Mouse (Mus musculus): ENCODE data around the gene Trpc2. TPM values are rescaled to one million over a fixed set of nuclear protein-coding genes. Genes with fewer than 3 reads are reported as not detected.
"Not testable (repeated sequence)": the region's sequence is repeated elsewhere in the genome, so short reads cannot be mapped to it uniquely, and the experiment has no call there.

The Trpc2 gene
- polyA plus RNA-seq (2014; fragmentation: Nextera tagmentation; extraction: Ambion mirVana): 0.25 TPM in 1 of 2 replicates, not detected in the other

DNA sequence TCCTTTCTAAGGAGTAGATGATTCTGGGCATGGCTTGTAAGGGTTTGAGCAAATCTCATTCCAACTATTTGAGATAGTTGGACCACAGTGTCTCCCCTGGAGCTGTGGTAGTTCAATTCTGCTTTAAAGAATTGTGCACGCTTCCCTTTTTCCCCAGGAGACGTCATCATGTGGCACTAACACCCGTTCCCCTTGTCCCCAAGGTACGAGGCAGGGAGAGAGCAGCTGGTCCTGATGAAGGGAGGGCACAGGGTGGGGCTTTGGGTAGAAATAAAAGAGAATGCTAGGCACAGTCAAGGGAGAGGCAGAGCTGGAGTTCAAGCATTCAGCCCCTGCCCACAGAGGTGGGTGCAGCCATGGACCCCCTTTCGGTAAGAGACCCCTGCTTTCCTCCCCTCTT lies at the start of gene Trpc2:
Gene Trpc2, plus strand, starts transcription at position 301 of the 400 bp plus-strand sequence.
- 82% methylated on average over 5 of the region's 5 CpGs for WGBS
- DNase-seq (ENCODE audit: low spot score) (no peak), ATAC-seq (ENCODE audit: low read depth) (peak; percentile 7; the same call in 1 of the 2 replicates)
- Histone ChIP-seq H3K27ac (replicated peaks; ENCODE audit: low read depth, low read length) (no peak within 1 kb of the TSS), H3K36me3 (ENCODE audit: control insufficient read depth, insufficient read depth, low read length) (peaks cover 68% of the 10 kb centered on the region), H3K4me1 (ENCODE audit: control insufficient read depth, insufficient read depth, low read length) (no peaks in the 10 kb centered on the region), H3K27me3 (replicated peaks; ENCODE audit: control insufficient read depth, insufficient read depth, low read length) (no peaks in the 10 kb centered on the region), H3K4me2 (ENCODE audit: low read depth, low read length) (no peak within 1 kb of the TSS), H3K4me3 (ENCODE audit: low read depth, low read length) (no peak within 1 kb of the TSS), H3K9me3 (ENCODE audit: control insufficient read depth, low read length) (no peaks in the 10 kb centered on the region), H3K9ac (ENCODE audit: low read depth, low read length) (no peak within 1 kb of the TSS)

DNA sequence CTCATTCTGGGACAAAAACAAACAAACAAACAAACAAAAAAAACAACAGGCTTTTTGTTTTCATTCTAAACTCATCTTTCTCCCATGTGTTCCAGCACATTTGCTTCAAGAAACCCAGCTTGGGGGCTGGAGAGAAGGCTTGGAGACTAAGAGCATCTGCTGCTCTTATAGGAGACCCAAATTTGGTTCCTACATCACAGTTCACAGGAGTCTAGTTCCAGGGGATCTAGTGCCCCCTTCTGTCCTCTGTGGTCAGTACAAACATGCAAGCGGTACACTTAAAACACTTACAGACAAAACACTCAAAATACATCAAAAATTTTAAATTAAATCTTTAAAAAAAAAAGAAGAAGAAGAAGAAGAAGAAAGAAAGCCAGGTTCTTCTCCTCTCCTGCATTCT lies 48.0 kb upstream of the Trpc2 start:
- Histone ChIP-seq H3K27ac (replicated peaks; ENCODE audit: low read depth, low read length) (no peak overlapping the region), H3K4me2 (ENCODE audit: low read depth, low read length) (no peak overlapping the region), H3K9me3 (ENCODE audit: control insufficient read depth, low read length) (no peaks in the 10 kb centered on the region), H3K9ac (ENCODE audit: low read depth, low read length) (no peak overlapping the region), H3K36me3 (ENCODE audit: control insufficient read depth, insufficient read depth, low read length) (peaks cover 96% of the 10 kb centered on the region), H3K27me3 (replicated peaks; ENCODE audit: control insufficient read depth, insufficient read depth, low read length) (no peaks in the 10 kb centered on the region), H3K4me1 (ENCODE audit: control insufficient read depth, insufficient read depth, low read length) (no peaks in the 10 kb centered on the region), H3K4me3 (ENCODE audit: low read depth, low read length) (no peak overlapping the region)
- DNase-seq (ENCODE audit: low spot score): no peak
- no peak for ATAC-seq (ENCODE audit: low read depth)
- 93% methylated on average over 1 of the region's 1 CpGs for WGBS

DNA sequence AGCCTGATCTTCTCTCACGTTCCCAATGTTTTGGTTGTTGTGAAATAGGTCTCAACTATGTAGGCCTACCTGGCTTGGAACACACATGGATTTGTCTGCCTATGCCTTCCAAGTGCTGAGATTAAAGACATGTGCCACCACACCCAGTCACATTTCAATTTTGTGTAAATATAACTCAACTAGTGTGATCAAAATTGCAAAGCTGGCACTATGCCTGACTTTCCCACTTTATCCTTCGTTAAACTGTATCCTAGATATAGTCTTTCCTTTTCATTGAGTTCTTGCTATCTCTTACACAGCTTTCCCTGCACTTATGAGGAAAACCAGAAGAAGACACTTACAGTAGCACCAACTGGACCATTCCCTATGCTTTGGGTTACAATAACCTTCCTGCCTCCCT lies 47.4 kb upstream of the Trpc2 start:
- Histone ChIP-seq H3K27ac (replicated peaks; ENCODE audit: low read depth, low read length) (no peak overlapping the region), H3K4me2 (ENCODE audit: low read depth, low read length) (no peak overlapping the region), H3K27me3 (replicated peaks; ENCODE audit: control insufficient read depth, insufficient read depth, low read length) (no peaks in the 10 kb centered on the region), H3K36me3 (ENCODE audit: control insufficient read depth, insufficient read depth, low read length) (peaks cover 96% of the 10 kb centered on the region), H3K4me3 (ENCODE audit: low read depth, low read length) (no peak overlapping the region), H3K9ac (ENCODE audit: low read depth, low read length) (no peak overlapping the region), H3K9me3 (ENCODE audit: control insufficient read depth, low read length) (no peaks in the 10 kb centered on the region), H3K4me1 (ENCODE audit: control insufficient read depth, insufficient read depth, low read length) (no peaks in the 10 kb centered on the region)
- DNase-seq (ENCODE audit: low spot score) (no peak), ATAC-seq (ENCODE audit: low read depth) (no peak)
- 94% methylated on average over 2 of the region's 2 CpGs for WGBS

- Histone ChIP-seq H3K9ac (ENCODE audit: low read depth, low read length) (no peak overlapping the region), H3K4me1 (ENCODE audit: control insufficient read depth, insufficient read depth, low read length) (no peaks in the 10 kb centered on the region), H3K36me3 (ENCODE audit: control insufficient read depth, insufficient read depth, low read length) (peaks cover 95% of the 10 kb centered on the region), H3K27ac (replicated peaks; ENCODE audit: low read depth, low read length) (no peak overlapping the region), H3K9me3 (ENCODE audit: control insufficient read depth, low read length) (no peaks in the 10 kb centered on the region), H3K27me3 (replicated peaks; ENCODE audit: control insufficient read depth, insufficient read depth, low read length) (no peaks in the 10 kb centered on the region), H3K4me3 (ENCODE audit: low read depth, low read length) (no peak overlapping the region), H3K4me2 (ENCODE audit: low read depth, low read length) (no peak overlapping the region)
- 93% methylated on average over 3 of the region's 3 CpGs for WGBS
- peak; percentile 29 for DNase-seq (ENCODE audit: low spot score)
- ATAC-seq (ENCODE audit: low read depth): no peak
These were observed 45.6 kb upstream of the Trpc2 start for GRCm38 (mm10) chr7:102037318-102037717.

GRCm38 (mm10) chr7:102042314-102042713 lies 40.6 kb upstream of the Trpc2 start:
- 68% methylated on average over 2 of the region's 2 CpGs for WGBS
- H3K27me3 ChIP-seq (replicated peaks; ENCODE audit: control insufficient read depth, insufficient read depth, low read length): no peaks in the 10 kb centered on the region
- no peak overlapping the region for H3K4me2 ChIP-seq (ENCODE audit: low read depth, low read length)
- no peaks in the 10 kb centered on the region for H3K9me3 ChIP-seq (ENCODE audit: control insufficient read depth, low read length)
- ATAC-seq (ENCODE audit: low read depth) (no peak), DNase-seq (ENCODE audit: low spot score) (no peak)
- no peak overlapping the region for H3K9ac ChIP-seq (ENCODE audit: low read depth, low read length)
- H3K4me3 ChIP-seq (ENCODE audit: low read depth, low read length): no peak overlapping the region
- no peak overlapping the region for H3K27ac ChIP-seq (replicated peaks; ENCODE audit: low read depth, low read length)
- peaks cover 55% of the 10 kb centered on the region for H3K36me3 ChIP-seq (ENCODE audit: control insufficient read depth, insufficient read depth, low read length)
- no peaks in the 10 kb centered on the region for H3K4me1 ChIP-seq (ENCODE audit: control insufficient read depth, insufficient read depth, low read length)

GRCm38 (mm10) chr7:102048524-102048923 lies 34.4 kb upstream of the Trpc2 start:
- ATAC-seq (ENCODE audit: low read depth): not testable (repeated sequence)

GRCm38 (mm10) chr7:102061353-102061752 lies 21.6 kb upstream of the Trpc2 start:
- 97% methylated on average over 3 of the region's 3 CpGs for WGBS
- no peak overlapping the region for H3K4me3 ChIP-seq (ENCODE audit: low read depth, low read length)
- H3K9ac ChIP-seq (ENCODE audit: low read depth, low read length): no peak overlapping the region
- H3K9me3 ChIP-seq (ENCODE audit: control insufficient read depth, low read length): no peaks in the 10 kb centered on the region
- H3K36me3 ChIP-seq (ENCODE audit: control insufficient read depth, insufficient read depth, low read length): peaks cover 24% of the 10 kb centered on the region
- peaks cover 11% of the 10 kb centered on the region for H3K4me1 ChIP-seq (ENCODE audit: control insufficient read depth, insufficient read depth, low read length)
- ATAC-seq (ENCODE audit: low read depth) (no peak), DNase-seq (ENCODE audit: low spot score) (no peak)
- no peak overlapping the region for H3K27ac ChIP-seq (replicated peaks; ENCODE audit: low read depth, low read length)
- no peaks in the 10 kb centered on the region for H3K27me3 ChIP-seq (replicated peaks; ENCODE audit: control insufficient read depth, insufficient read depth, low read length)
- no peak overlapping the region for H3K4me2 ChIP-seq (ENCODE audit: low read depth, low read length)

More at GRCm38 (mm10) chr7:102048524-102048923, 34.4 kb upstream of the Trpc2 start:
- H3K27me3 ChIP-seq (replicated peaks; ENCODE audit: control insufficient read depth, insufficient read depth, low read length); DNase-seq (ENCODE audit: low spot score); H3K9ac ChIP-seq (ENCODE audit: low read depth, low read length); H3K27ac ChIP-seq (replicated peaks; ENCODE audit: low read depth, low read length); H3K4me2 ChIP-seq (ENCODE audit: low read depth, low read length); H3K9me3 ChIP-seq (ENCODE audit: control insufficient read depth, low read length); H3K4me3 ChIP-seq (ENCODE audit: low read depth, low read length); H3K4me1 ChIP-seq (ENCODE audit: control insufficient read depth, insufficient read depth, low read length): not testable (repeated sequence)
- peaks cover 22% of the 10 kb centered on the region for H3K36me3 ChIP-seq (ENCODE audit: control insufficient read depth, insufficient read depth, low read length)

DNA sequence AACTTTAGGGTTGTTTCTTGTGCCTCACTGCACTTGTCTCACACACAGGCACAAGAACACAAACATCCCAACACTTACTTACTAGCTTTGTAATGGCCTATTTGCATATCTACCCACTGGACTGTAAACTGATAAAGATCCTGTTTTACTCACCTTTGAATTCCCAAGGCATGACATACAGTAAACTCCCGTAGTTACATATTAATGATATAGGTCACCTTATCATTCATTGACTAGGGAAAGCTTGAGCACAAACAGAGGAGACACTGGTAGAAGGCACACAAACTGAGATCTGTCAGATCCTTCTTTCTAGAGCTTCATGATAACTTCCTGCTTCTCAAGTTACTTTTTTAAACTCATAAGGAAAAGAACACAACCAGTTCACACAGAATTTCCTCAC lies 20.7 kb upstream of the Trpc2 start:
- Histone ChIP-seq H3K27me3 (replicated peaks; ENCODE audit: control insufficient read depth, insufficient read depth, low read length) (no peaks in the 10 kb centered on the region), H3K27ac (replicated peaks; ENCODE audit: low read depth, low read length) (no peak overlapping the region), H3K9me3 (ENCODE audit: control insufficient read depth, low read length) (no peaks in the 10 kb centered on the region), H3K36me3 (ENCODE audit: control insufficient read depth, insufficient read depth, low read length) (peaks cover 16% of the 10 kb centered on the region), H3K4me3 (ENCODE audit: low read depth, low read length) (no peak overlapping the region), H3K4me2 (ENCODE audit: low read depth, low read length) (no peak overlapping the region), H3K4me1 (ENCODE audit: control insufficient read depth, insufficient read depth, low read length) (peaks cover 15% of the 10 kb centered on the region), H3K9ac (ENCODE audit: low read depth, low read length) (no peak overlapping the region)
- ATAC-seq (ENCODE audit: low read depth): no peak
- WGBS: 90% methylated on average over 1 of the region's 1 CpGs
- no peak for DNase-seq (ENCODE audit: low spot score)

DNA sequence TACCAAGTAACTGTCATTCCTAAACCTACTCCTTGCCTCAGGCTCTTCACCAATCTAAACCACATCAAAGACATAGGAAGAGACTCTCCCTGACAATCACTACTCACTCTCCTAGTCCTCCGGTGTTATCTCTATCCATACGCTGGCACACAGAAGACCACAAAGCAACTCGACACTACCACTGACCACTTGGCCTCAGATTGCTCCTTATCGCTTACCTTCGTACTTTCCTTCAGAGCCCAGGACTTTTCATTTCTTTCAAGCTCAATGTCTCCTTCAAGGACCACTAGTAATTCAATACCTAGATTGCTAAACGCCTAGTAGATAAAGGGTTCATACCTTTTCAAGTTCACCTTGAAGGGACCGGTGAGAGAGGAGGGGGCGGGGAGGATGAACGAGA lies 19.0 kb upstream of the Trpc2 start:
- WGBS: 78% methylated on average over 9 of the region's 9 CpGs
- H3K4me3 ChIP-seq (ENCODE audit: low read depth, low read length): peak overlapping the region; percentile 78
- peak overlapping the region; percentile 75 for H3K4me2 ChIP-seq (ENCODE audit: low read depth, low read length)
- no peak for DNase-seq (ENCODE audit: low spot score)
- H3K27ac ChIP-seq (replicated peaks; ENCODE audit: low read depth, low read length): no peak overlapping the region
- peaks cover 15% of the 10 kb centered on the region for H3K4me1 ChIP-seq (ENCODE audit: control insufficient read depth, insufficient read depth, low read length)
- no peaks in the 10 kb centered on the region for H3K9me3 ChIP-seq (ENCODE audit: control insufficient read depth, low read length)
- no peak for ATAC-seq (ENCODE audit: low read depth)
- peaks cover 15% of the 10 kb centered on the region for H3K36me3 ChIP-seq (ENCODE audit: control insufficient read depth, insufficient read depth, low read length)
- no peaks in the 10 kb centered on the region for H3K27me3 ChIP-seq (replicated peaks; ENCODE audit: control insufficient read depth, insufficient read depth, low read length)
- peak overlapping the region; percentile 74 for H3K9ac ChIP-seq (ENCODE audit: low read depth, low read length)
